Mouse (Mus musculus) cerebellum, adult 9-10 months (tissue): ENCODE measurements at regions not wholly inside any gene's neighbourhood (a gene's known extent, or its start where the extent isn't known, plus 50 kb on each side); places are given as distances from the start of the nearest gene placed in this dataset.

Source experiments
- DNase-seq: peaks from one replicate; pipeline ENCODE4 v3.0.0; 2022

- DNase-seq, result peak; percentile 88
Observed at GRCm38 (mm10) chr11:55712350-55712749, 104.4 kb upstream of the Glra1 start.

- DNase-seq, result no peak
Observed at GRCm38 (mm10) chr11:55707467-55707866, 99.5 kb upstream of the Glra1 start.

GRCm38 (mm10) chr11:55701921-55702320 lies 93.9 kb upstream of the Glra1 start:
- DNase-seq, result no peak

GRCm38 (mm10) chr11:55685031-55685519 lies 77.1 kb upstream of the Glra1 start:
- no peak for DNase-seq

GRCm38 (mm10) chr11:55682351-55682961 lies 74.5 kb upstream of the Glra1 start:
- no peak for DNase-seq

GRCm38 (mm10) chr11:55681226-55681980 lies 73.4 kb upstream of the Glra1 start:
- DNase-seq, result no peak

GRCm38 (mm10) chr11:55663108-55663507 lies 55.1 kb upstream of the Glra1 start:
- DNase-seq, result no peak

GRCm38 (mm10) chr11:55662283-55662682 lies 54.3 kb upstream of the Glra1 start:
- no peak for DNase-seq
